Mouse (Mus musculus) cerebellum, adult 2 months (tissue): Measurements from ENCODE around the gene Nosip.

Experiments used
- CTCF ChIP-seq: fragments of 200-500 bp; IDR thresholded peaks from 2 replicates; pipeline ENCODE4 v1.5.1; 2011; ENCODE audit warnings: low read depth, mild to moderate bottlenecking, control low read depth, low read length, moderate library complexity, borderline replicate concordance; ENCODE audit not compliant: insufficient read depth
- POLR2A ChIP-seq: fragments of 200-500 bp; IDR thresholded peaks from 2 replicates; pipeline ENCODE4 v1.6.1; 2011; ENCODE audit warnings: low read length, control low read depth, borderline replicate concordance; ENCODE audit not compliant: insufficient read depth

GRCm38 (mm10) chr7:45048001-45048890 is 14.0 kb upstream of the Nosip start:
- TF ChIP-seq CTCF: no peak
- TF ChIP-seq POLR2A: no peak
